ENCODE assay signal across 8 mouse cellular contexts in the genomic region with DNA sequence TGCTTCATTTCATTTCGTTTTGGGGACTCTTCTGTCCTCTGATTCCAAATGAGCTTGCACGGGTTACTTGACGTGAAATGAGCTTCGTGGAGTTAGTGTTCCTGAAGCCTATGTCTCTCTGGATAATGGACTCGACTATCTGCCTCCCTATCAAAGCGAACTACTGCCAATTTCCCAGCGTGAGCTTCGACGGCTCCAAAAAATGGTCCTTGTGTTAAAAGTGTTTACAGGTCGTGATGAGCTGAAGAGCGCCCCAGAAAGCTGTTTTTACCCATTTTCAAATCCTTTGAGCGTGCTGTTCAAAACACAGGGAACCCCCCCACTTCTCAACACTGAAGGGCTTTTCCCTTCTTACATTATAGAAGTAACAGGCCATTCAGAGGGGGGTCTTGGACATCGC. TPM values are rescaled to one million over a fixed set of nuclear protein-coding genes. Genes with fewer than 3 reads are reported as not detected.
DNase-seq lines count a peak whose midpoint lies in the region; ATAC-seq and TF ChIP-seq lines count a peak whose summit lies in the region.

No protein-coding gene starts in this region.

- peak overlapping the region; percentile 93 for H3K9ac ChIP-seq in forebrain, embryonic 13.5 days
- peak overlapping the region; percentile 79 for H3K9ac ChIP-seq in liver, embryonic 16.5 days (ENCODE audit: low read depth, low read length)

- H3K4me2 ChIP-seq in forebrain, embryonic 13.5 days: peak overlapping the region; percentile 83
- peak overlapping the region; percentile 98 for H3K4me2 ChIP-seq in liver, embryonic 16.5 days (ENCODE audit: low read depth, low read length)

- no peak for DNase-seq in left cerebral cortex, adult 2 months (ENCODE audit: extremely low spot score in 1 of 2, low spot score in 2 of 2)
- no peak for DNase-seq in left cerebral cortex, postnatal 25 days (ENCODE audit: low spot score in 2 of 2)
- DNase-seq in yolk sac, embryonic 10.5 days (ENCODE audit: low spot score): no peak
- DNase-seq in gastrocnemius, postnatal 4 days (ENCODE audit: low spot score in 2 of 2): no peak
- DNase-seq in thymus, postnatal 0 days (ENCODE audit: low spot score): no peak

- no peaks in the 10 kb centered on the region for H3K36me3 ChIP-seq in forebrain, embryonic 13.5 days (ENCODE audit: poor library complexity, severe bottlenecking)
- H3K36me3 ChIP-seq in liver, embryonic 16.5 days (ENCODE audit: control insufficient read depth, insufficient read depth): no peaks in the 10 kb centered on the region

- H3K27ac ChIP-seq in left cerebral cortex, adult 2 months: peak overlapping the region; percentile 85
- no peak overlapping the region for H3K27ac ChIP-seq in brown adipose tissue, adult 24 weeks (replicated peaks; ENCODE audit: low read depth, low read length)
- H3K27ac ChIP-seq in forebrain, embryonic 13.5 days: peak overlapping the region; percentile 94
- peak overlapping the region; percentile 63 for H3K27ac ChIP-seq in liver, embryonic 16.5 days (ENCODE audit: low read length)

- no peak for TF ChIP-seq CTCF in left cerebral cortex, adult 2 months (IDR thresholded peaks at IDR 0.05)

- intact Hi-C loops in left cerebral cortex, adult 2 months (cut with DNase I): loop anchor here (2.0 kb wide), 1 partner anchor 67 kb away; a partner anchor contains a TSS
- intact Hi-C loops in left cerebral cortex, postnatal 25 days (cut with DNase I): loop anchor here (2.0 kb wide), 2 partner anchors 67 to 83 kb away; a partner anchor contains a TSS

- WGBS in forebrain, embryonic 13.5 days: 3% methylated on average over 13 of the region's 13 CpGs
- WGBS in liver, embryonic 16.5 days (ENCODE audit: insufficient replicate concordance): 4% methylated on average over 13 of the region's 13 CpGs

- H3K27me3 ChIP-seq in forebrain, embryonic 13.5 days: no peaks in the 10 kb centered on the region
- H3K27me3 ChIP-seq in liver, embryonic 16.5 days (ENCODE audit: control insufficient read depth, insufficient read depth, low read depth, low read length): no peaks in the 10 kb centered on the region

- 0 out of 2 replicates have a peak, but pooled peaks cover 2% of the 10 kb centered on the region for H3K4me1 ChIP-seq in brown adipose tissue, adult 24 weeks (ENCODE audit: control insufficient read depth, insufficient read depth, insufficient read length, low read length)
- peaks cover 36% of the 10 kb centered on the region for H3K4me1 ChIP-seq in forebrain, embryonic 13.5 days
- H3K4me1 ChIP-seq in liver, embryonic 16.5 days (ENCODE audit: control insufficient read depth, low read depth, low read length): peaks cover 16% of the 10 kb centered on the region

- H3K4me3 ChIP-seq in left cerebral cortex, adult 2 months: peak overlapping the region; percentile 88
- peak overlapping the region; percentile 78 for H3K4me3 ChIP-seq in brown adipose tissue, adult 24 weeks (ENCODE audit: insufficient read depth, low read depth, low read length)
- peak overlapping the region; percentile 84 for H3K4me3 ChIP-seq in forebrain, embryonic 13.5 days
- peak overlapping the region; percentile 93 for H3K4me3 ChIP-seq in liver, embryonic 16.5 days (ENCODE audit: low read depth, low read length)

- no peak for ATAC-seq in forebrain, embryonic 13.5 days
- no peak for ATAC-seq in liver, embryonic 16.5 days (ENCODE audit: low read depth)

- H3K9me3 ChIP-seq in forebrain, embryonic 13.5 days (replicated peaks): no peaks in the 10 kb centered on the region
- no peaks in the 10 kb centered on the region for H3K9me3 ChIP-seq in liver, embryonic 16.5 days (replicated peaks; ENCODE audit: control insufficient read depth, low read length)

RNA-seq across cellular contexts. Expression of a gene that starts 0.7 kb away (rescaled TPM):
- 10 to 100 TPM; 20.4 to 22.6 TPM for total RNA-seq in left cerebral cortex, adult 2 months (2021)
- 10 to 100 TPM; 19.2 to 20.4 TPM for total RNA-seq in left cerebral cortex, postnatal 25 days (2021)
- 7.6 and 7.7 TPM in 2 replicates for polyA plus RNA-seq in brown adipose tissue, adult 24 weeks (2012; ENCODE audit: insufficient read depth, insufficient read length, missing spikeins)
- polyA plus RNA-seq in forebrain, embryonic 13.5 days (2015; fragmentation: Nextera tagmentation; extraction: Ambion mirVana): 24.1 and 25.2 TPM in 2 replicates
- 3.5 and 4.4 TPM in 2 replicates for polyA plus RNA-seq in liver, embryonic 16.5 days (2015; fragmentation: Nextera tagmentation; extraction: Ambion mirVana)
- 10 to 100 TPM; 19.6 to 21.6 TPM for total RNA-seq in gastrocnemius, postnatal 4 days (2021)
- polyA plus RNA-seq in thymus, postnatal 0 days (2015; fragmentation: Nextera tagmentation; extraction: Ambion mirVana): 10.8 and 12.2 TPM in 2 replicates
